Mouse (Mus musculus): ENCODE measurements around the gene Sigirr.
A peak's percentile ranks its signal among the peaks of the same experiment; 100 is the strongest.

The Sigirr gene

DNA sequence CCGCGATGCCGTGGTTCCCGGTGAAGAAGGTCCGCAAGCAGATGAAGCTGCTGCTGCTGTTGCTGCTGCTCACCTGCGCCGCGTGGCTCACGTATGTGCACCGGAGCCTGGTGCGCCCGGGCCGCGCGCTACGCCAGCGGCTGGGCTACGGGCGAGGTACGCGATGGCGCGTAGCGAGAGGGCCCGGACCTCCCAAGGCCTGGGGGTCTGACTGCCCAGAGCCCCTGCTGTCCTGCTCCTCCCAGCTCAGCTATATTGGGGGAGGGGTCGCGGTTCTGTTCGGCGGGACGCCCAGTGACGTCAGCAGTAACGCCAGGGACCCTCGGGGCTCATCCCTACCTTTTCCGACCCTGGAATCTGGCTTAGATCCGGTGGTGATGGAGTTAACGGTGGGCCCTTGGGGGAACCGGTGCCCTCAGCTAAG lies 39.1 kb downstream of the Sigirr start:
- DNase-seq (ENCODE audit: low read depth, low spot score) = no peak

DNA sequence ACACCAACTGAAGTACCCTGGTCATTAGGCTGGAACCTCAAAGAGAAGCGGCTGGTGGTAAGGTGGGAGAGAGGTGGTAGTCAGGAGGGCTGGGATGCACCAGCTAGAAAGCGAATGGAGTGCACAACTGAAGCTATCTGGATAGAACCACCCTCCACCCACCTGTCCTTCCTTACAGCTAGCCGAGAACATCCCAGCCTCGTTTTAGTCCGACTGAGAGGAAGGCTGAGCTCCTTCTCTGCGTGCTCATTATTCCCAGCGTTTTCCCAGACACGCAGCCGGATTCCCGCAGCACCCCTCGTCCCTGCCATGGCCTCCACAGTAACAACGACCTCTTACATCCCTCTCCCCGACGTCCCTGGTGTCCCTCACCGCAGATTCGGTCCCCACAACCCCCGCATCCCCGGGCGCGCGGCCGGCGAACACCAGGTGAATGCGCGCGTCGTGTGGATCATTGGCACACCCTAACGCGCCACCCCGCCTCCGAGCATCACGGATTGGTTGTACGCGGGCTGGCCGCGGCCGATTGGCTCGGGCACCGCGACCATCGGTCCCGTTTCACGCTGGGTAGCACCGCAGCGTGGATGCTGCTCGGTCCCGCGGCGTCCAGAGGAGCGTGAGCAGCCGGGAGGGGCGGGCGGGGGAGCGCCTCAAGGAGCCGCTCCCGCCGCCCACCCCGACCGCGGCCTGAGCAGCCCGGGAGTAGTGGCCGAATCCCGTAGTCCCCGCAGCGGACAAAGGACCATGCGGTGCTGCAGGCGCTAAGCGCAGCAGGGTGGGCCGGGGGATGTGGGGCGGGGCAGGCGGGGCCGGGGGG lies 39.7 kb downstream of the Sigirr start, which contains the start of gene B4galnt4:
Gene B4galnt4 (plus strand): TSS at position 679 of the 817 bp plus-strand sequence.
- no peak for DNase-seq (ENCODE audit: low read depth, low spot score)

DNA sequence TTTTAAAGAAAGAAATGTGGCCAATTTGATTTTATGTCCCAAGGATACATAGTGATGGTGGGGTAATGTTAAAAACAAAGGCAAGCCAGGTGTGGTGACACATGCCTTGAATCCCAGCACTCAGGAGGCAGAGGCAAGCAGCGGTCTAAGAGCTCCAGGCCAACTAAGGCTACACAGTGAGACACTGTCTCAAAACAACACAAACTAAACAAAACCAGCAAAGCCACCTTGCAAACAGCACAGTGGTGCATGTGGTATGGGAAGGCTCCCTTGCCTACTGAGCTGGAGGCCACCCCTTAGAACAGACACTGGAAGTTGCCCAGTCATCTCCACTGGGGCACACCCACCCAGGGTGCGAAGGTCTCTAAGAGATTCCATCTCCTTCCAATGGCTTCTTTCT lies 40.4 kb downstream of the Sigirr start:
- no peak for DNase-seq (ENCODE audit: low read depth, low spot score)

DNA sequence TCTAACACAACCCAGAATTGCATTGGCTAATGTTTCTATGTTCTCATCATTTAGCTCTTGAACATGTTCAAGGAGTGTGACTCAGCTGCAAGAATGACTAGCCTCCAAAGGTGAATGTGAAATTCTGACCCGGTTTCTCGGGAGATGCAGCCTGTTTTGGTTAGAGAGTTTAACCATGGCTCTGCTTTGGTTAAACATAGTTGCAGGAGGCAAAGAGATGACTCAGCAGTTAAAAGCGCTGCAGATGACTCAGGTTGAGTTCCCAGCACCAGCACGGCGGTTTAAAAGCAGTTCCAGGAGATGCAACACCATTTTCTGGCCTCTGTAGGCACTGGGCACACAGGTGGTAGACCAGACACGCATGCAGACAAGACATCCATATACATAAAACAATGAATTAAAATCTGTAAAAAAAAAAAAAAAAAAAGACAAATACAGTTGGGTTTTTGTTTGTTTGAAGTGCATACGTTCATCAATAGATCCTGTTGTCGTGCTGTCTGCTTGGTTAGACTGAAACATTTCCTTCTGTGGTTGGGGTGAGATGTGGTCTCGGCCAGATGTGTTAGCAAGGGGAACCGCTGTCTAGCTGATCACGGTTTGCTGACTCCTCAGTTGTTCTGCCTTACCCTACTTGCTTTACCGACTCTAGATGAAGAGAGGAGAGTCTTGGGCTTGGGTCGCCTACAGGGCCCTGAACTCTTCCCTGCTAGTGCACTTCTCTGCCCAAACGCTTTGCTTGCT lies 41.6 kb downstream of the Sigirr start:
- DNase-seq (ENCODE audit: low read depth, low spot score) = no peak

DNA sequence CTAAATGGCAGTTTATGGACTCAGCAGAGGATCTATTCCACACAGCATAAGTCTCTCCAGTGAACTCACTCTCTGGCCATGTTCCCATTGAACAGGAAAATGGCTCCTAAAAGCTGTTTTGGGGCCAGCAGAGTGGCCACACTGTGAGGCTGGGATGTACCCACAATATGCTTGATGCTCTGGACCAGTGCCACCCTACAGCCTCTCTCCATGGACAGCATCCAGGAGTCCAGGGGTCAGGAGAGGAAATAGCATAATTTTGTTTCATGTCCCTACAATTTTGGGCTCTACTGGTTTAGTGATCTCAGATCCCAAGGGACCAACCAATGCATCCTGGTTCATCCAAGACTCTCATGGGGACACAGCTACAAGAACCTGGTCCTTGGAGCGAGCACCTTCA lies 42.8 kb downstream of the Sigirr start:
- DNase-seq (ENCODE audit: low read depth, low spot score) = no peak

DNA sequence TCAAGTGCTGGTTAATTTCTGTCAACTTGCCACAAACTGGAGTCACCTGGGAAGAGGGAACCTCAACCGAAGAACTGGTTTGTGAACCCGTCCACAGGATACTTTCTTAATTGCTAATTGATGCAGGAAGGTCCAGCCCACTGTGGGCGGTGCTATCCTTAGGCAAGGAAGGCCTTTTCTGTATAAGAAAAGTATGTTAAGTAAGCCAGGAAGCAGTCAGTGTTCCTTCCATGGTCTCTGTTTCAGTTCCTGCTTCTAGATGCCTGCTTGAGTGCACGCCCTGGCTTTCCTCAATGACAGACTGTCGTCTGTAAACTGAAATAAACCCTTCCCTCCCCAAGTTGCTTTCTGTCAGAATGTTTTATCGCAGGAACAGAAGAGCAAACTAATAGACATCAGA lies 43.4 kb downstream of the Sigirr start:
- no peak for DNase-seq (ENCODE audit: low read depth, low spot score)

DNA sequence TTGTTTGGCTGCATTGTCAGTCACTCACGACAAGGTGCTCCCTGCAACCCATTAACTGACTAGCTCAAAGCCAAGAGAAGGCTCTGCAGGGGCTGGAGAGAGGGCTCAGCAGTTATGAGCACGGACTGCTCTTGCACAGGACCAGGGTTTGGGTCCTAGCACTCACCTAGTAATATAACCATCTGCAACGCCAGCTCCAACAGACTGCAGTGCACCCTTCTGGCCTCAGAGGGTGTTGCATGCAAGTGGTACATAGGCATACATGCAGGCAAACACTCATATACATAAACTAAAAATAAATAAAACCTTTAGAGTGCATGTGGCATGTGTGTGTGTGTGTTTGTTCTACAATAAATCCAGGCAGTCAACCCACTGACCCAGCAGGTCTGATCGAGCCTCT lies 44.6 kb downstream of the Sigirr start:
- no peak for DNase-seq (ENCODE audit: low read depth, low spot score)

DNA sequence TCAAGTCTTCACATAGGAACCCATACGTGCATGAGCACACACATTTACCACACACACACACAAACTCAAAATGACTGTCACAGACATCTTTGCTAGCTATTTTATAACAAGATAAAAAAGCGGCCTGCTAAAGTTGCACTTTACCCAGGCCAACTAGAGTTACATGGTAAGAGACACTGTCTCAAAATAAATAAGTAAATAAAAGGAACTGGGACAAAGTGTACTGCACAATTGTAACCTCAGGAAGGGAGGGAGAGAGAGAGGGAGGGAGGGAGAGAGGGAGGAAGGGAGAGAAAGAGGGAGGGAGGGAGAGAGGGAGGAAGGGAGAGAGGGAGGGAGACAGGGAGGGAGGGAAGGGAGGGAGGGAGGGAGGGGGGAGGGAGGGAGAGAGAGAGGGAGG lies 48.0 kb downstream of the Sigirr start:
- no peak for DNase-seq (ENCODE audit: low read depth, low spot score)

DNA sequence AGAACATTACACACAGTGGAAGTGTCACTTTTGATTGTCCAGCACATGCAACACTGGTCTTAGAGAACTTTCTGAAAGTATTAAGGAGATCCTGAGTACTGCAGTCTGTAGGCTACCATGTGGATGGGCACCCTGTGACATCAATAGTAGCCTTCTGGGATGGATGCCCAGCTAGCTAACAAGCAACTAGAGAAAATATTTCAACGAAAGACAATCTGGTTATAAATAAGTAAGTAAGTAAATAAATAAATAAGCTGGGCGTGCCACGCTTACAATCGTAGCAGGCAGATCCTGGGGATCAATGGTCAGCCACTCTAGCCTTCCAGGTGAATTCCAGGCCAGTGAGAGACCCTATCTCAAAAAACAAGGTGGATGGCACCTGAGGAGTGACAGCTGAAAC lies 48.4 kb downstream of the Sigirr start:
- DNase-seq (ENCODE audit: low read depth, low spot score) = no peak

DNA sequence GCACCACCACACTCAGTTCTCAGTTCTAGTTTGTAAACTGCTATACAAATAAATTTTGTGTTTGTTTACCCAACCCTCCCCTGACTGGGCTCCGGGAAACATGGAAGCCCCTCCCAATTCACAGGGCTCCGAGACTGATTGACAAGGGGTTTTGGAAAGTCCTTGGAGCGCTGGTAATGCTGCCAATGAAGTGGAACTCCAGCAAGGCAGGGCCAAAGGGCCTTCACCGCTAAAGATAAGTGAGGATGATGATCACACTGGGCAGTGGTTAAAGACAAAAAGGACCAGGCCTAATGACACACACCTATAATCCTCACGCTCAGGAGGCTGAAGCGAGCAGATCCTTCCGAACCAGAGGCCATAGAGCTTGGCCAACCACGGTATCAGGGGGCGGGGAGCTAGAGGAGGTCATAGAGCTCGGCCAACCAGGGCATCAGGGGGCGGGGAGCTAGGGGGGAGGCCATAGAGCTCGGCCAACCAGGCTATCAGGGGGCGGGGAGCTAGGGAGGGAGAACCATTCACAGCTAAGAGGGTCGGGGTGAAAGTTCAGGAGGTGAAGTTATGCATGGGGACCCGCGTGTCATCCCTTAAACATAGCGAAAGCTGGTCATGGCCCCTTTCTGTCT lies 49.2 kb downstream of the Sigirr start:
- DNase-seq (ENCODE audit: low read depth, low spot score) = no peak

DNA sequence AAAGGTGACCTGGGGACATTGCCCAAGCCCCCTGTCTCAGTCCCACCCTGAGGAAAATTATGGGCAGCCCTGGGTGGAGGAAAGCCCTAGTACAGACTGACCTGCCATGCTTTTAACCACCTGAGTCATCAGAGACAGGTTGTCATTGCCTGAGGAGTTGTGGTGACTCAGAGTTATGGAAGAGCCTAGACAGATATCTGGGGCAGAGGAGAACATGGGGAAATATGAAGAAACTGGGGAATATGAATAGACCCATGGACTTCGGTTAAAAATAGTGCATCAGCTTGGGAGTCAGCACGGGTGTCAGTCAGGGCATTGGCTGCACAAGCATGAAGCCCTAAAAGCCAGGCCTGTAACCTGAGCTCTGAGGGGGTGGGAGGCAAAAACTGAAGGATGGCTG lies 51.0 kb downstream of the Sigirr start:
- no peak for DNase-seq (ENCODE audit: low read depth, low spot score)

DNA sequence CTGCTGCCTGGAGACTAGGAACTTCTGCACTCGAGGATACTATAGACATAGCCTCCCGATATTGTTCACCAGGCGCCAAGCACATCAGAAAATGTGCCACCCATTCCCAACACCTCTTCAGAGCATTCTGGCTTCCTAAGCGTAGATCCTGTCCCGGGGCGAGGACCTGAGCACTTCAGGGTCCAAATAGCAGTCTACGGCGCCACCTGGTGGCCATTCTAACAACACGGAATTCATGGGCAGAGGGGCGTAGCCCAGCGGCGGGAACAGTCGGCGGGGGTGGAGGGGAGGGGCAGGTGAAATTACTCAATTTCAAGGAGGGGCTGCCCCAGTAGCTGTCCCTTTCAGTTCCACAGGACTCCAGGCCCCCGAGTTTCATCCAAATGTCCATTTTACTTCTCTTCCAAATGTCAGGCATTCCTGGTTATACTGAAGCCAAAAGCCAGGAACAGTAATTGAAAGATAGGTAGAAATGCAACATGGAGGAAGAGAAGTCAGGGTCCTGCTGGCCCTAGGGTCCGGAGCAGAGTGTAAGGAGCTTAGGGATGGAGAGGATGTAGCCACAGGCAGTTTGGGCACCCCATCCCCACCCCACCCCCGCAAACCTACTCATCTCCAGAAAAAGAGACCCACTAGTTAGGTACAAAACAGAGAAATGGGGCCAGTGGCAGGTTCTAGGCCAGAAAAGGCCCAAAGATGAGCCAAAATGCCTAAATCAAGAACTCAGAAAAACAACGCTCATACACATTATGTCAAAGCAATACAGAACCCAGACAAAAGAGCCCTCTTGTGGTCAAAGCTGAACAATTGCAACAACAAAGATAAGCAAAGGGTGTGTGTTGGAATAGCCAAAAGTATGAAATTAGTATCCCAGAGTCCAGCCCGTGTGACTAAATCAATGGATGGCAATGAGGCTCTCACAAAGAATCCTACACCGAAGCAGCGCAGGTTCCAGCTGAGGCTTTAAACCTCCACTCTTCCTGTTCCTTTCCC lies 51.9 kb downstream of the Sigirr start:
- DNase-seq (ENCODE audit: low read depth, low spot score) = peak; percentile 81

DNA sequence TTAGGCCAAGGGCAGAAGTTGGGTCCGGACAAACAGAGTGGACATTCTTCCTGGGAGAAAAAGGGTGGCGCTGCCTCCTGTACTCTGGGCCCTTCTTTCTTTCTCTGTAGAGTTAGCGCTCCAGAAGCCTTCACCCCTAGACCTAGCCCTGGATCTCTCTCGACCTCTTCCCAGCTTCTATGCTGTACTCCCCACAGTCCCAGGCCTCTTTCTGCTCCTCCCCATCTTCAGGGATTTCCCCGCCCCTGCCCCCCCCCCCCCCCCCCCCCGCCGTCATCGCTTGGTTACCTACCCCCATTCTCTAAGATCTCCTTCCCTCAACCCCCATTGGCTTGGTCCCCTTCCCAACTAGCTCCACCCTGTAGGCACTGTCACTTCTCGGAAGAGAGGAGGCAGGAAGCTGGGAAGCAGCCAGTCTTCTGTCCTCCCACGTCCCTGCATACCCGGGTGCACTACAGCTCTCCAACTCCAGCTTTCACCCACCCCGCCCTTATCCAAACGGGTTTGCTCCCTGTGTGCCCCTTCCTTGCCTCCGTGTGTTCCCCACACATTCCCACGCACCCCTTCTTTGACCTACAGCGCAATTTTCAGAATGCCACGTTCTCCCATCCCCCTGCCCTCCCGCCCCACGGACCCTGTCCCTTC lies 52.7 kb downstream of the Sigirr start:
- DNase-seq (ENCODE audit: low read depth, low spot score) = no peak

DNA sequence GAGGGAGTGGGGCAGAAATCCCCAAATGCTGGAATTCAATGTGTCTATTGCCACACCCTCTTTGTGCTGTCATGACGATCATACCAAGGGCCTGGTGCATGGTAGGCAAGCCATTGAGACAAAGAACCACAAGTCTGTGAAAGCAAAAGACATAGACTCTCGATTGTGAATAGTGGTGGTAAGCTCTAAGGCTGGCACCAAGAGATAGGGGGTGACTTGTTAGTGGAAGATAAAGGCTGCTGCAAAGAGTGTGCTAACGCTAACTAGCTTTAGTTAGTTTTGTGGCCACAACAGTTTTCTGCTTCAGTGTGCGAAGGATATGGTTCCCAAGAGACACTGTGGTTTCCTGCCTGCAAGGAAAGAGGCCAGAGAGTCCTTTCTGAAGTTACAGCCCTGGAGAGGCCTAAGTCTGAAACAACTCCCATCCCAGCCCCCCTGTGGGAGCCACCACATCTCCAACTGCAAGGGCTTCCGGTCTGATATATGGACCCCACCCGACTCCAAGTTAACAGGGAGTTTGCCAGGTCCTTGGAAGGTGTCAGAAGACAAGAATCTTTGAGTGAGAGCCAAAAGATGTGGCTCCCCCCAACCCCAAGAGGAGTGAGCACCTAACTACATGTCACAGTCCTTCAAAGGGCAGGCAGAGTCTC lies 53.3 kb downstream of the Sigirr start:
- DNase-seq (ENCODE audit: low read depth, low spot score) = no peak

DNA sequence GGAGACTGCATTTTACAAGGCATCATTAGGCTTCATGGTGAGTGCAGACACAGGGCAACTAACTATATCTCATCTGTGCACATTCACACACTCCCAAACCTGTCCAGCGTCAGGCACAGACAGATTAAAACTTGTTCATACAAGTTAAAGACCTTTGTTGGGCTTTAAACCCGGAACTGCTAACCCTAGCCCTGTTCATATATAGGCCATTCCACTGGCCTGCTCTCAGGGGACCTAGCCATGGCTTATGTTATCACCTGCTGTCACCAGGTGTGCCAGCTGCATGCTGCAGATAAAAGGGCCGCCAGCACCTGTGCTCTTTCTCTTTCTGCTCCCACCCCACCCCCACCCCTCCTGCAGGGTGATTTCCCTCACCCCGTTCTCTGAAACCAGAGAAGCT lies 57.8 kb downstream of the Sigirr start:
- DNase-seq (ENCODE audit: low read depth, low spot score) = no peak

DNA sequence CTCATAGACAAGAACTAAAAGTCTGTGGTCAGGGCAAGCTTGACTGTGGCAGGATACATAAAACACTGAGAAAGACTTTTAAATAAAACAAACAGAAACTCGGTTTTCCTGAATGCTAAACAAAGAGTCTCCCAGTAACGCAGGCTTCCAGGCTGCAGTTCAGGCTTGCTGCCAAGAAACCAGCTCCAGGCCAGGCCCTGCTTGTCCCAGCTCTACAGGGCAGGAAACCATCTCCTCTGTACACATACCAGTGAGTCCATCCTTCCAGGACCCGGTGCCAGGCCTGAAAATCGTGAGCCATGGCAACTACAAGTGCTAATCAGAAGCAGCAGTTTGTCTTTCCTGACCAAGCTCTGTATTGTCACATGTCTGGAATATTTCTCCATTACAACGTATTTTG lies 58.7 kb downstream of the Sigirr start:
- DNase-seq (ENCODE audit: low read depth, low spot score) = no peak
